In the genomic region with DNA sequence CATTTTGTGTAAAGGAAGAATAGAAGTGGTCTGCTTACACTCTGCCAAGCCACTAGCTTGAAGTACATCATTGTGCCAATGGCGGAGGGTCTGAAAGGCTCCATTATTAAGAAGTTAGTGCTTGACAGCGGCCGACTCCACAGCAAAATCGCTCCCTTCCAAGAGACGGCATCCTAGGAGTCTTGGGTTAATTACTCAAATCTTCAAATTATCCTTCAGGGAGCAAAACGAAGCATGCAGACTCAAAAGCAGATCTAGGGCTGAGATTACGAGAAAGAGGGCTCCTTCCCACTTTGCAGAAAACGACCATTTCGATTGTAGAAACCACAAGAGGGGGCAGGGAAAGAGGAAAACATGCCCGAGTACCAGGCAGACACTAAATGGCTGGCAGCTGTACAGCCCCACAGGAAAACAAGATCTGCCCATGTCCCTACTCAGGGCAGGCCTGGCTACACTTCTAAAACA, we compare ENCODE assay signal across 11 mouse cellular contexts.
DNase-seq lines count a peak whose midpoint lies in the region; ATAC-seq lines count a peak whose summit lies in the region.
"Had no signal": no experiment of that assay in that cellular context is flagged by ENCODE, and none has a peak within 500 bp of the region (broad histone marks: within the 10 kb centered on the region; RNA-seq: fewer than 3 reads in every experiment).

No protein-coding gene starts in this region.

- H3K9ac ChIP-seq in forebrain, embryonic 13.5 days, result no peak overlapping the region
- no peak overlapping the region for H3K9ac ChIP-seq in liver, embryonic 11.5 days (ENCODE audit: low read depth, low read length)

- H3K36me3 ChIP-seq in forebrain, embryonic 13.5 days (ENCODE audit: poor library complexity, severe bottlenecking), result no peaks in the 10 kb centered on the region
- no peaks in the 10 kb centered on the region for H3K36me3 ChIP-seq in liver, embryonic 11.5 days (ENCODE audit: control insufficient read depth, insufficient read depth, low read length)

- H3K9me3 ChIP-seq in forebrain, embryonic 13.5 days (replicated peaks), result no peaks in the 10 kb centered on the region
- no peaks in the 10 kb centered on the region for H3K9me3 ChIP-seq in liver, embryonic 11.5 days (ENCODE audit: control insufficient read depth, low read length)
- H3K9me3 ChIP-seq: megakaryocyte, embryonic 14.5 days had no signal

- H3K27ac ChIP-seq in forebrain, embryonic 13.5 days, result peak overlapping the region; percentile 70
- H3K27ac ChIP-seq in liver, embryonic 11.5 days (ENCODE audit: low read depth, low read length), result no peak overlapping the region

- H3K4me2 ChIP-seq in forebrain, embryonic 13.5 days, result peak overlapping the region; percentile 37
- no peak overlapping the region for H3K4me2 ChIP-seq in liver, embryonic 11.5 days

- peak; percentile 39 for DNase-seq in heart, adult 11 months
- DNase-seq in heart, adult 18-20 months, result no peak
- peak; percentile 37 for DNase-seq in brain, adult 2 months (ENCODE audit: low read depth, low spot score)
- DNase-seq in layer of hippocampus, postnatal 36 days, result peak; percentile 15 to 29
- DNase-seq in urinary bladder, adult 18-20 months (ENCODE audit: low spot score in 2 of 2), result no peak
- no peak for DNase-seq in liver, embryonic 11.5 days (ENCODE audit: low spot score)
- no peak for DNase-seq in kidney, adult 8-10 months
- DNase-seq: gastrocnemius, postnatal 14 days; liver had no signal

- H3K4me3 ChIP-seq in forebrain, embryonic 13.5 days, result no peak overlapping the region
- no peak overlapping the region for H3K4me3 ChIP-seq in liver, embryonic 11.5 days (ENCODE audit: low read depth, low read length)
- H3K4me3 ChIP-seq: megakaryocyte, embryonic 14.5 days had no signal

- ATAC-seq in forebrain, embryonic 13.5 days, result peak; percentile 86
- ATAC-seq in liver, embryonic 11.5 days (replicated peaks; ENCODE audit: low FRiP score), result no peak

- 0 out of 2 replicates have a peak, but pooled peaks cover 12% of the 10 kb centered on the region for H3K27me3 ChIP-seq in forebrain, embryonic 13.5 days
- no peaks in the 10 kb centered on the region for H3K27me3 ChIP-seq in liver, embryonic 11.5 days (replicated peaks; ENCODE audit: control insufficient read depth, insufficient read depth, low read length)
- H3K27me3 ChIP-seq: megakaryocyte, embryonic 14.5 days had no signal

- H3K4me1 ChIP-seq in forebrain, embryonic 13.5 days, result peaks cover 20% of the 10 kb centered on the region
- no peaks in the 10 kb centered on the region for H3K4me1 ChIP-seq in liver, embryonic 11.5 days (replicated peaks; ENCODE audit: control insufficient read depth, insufficient read depth, low read length)
- H3K4me1 ChIP-seq: megakaryocyte, embryonic 14.5 days had no signal

- 13% methylated on average over 10 of the region's 10 CpGs for whole genome bisulfite sequencing in forebrain, embryonic 13.5 days
- WGBS in liver, embryonic 11.5 days, result 58% methylated on average over 10 of the region's 10 CpGs

Comparison
In these comparisons a context has a peak if more than half of its experiments do, and no peak if none do; other contexts are left out.
1. DNase-seq: peak in heart, adult 11 months (single experiment), brain, adult 2 months (single experiment) and layer of hippocampus, postnatal 36 days (2 of 2); none in heart, adult 18-20 months (0 of 2), urinary bladder, adult 18-20 months (0 of 2), liver, embryonic 11.5 days (single experiment) and kidney, adult 8-10 months (0 of 2).